Mouse (Mus musculus) neural tube, embryonic 15.5 days (tissue): ENCODE measurements around the gene Anxa9. TPM values are rescaled to one million over a fixed set of nuclear protein-coding genes. Genes with fewer than 3 reads are reported as not detected.
A peak's percentile ranks its signal among the peaks of the same experiment; 100 is the strongest.

ENCODE experiments used
- ATAC-seq: fragments of 200-750 bp; cut with Nextera tagmentation; 2 replicates; pipeline ENCODE4 v1.8.0; 2017; ENCODE audit warnings: mild to moderate bottlenecking, moderate TSS enrichment, moderate library complexity; ENCODE audit not compliant: low FRiP score
- H3K27ac ChIP-seq: fragments of 300-500 bp; sonication (generic); replicated peaks from 2 replicates; pipeline ENCODE4 v1.5.1; 2015; ENCODE audit warnings: mild to moderate bottlenecking, inconsistent platforms
- H3K27me3 ChIP-seq: fragments of 300-500 bp; sonication (generic); replicated peaks from 2 replicates; pipeline ENCODE4 v1.6.1; 2015; ENCODE audit warnings: inconsistent platforms
- H3K36me3 ChIP-seq: fragments of 300-500 bp; sonication (generic); 2 replicates; pipeline ENCODE4 v1.6.1; 2015; ENCODE audit warnings: inconsistent platforms
- H3K4me1 ChIP-seq: fragments of 300-500 bp; sonication (generic); 2 replicates; pipeline ENCODE4 v1.6.1; 2015; ENCODE audit warnings: inconsistent platforms
- H3K4me2 ChIP-seq: fragments of 300-500 bp; sonication (generic); 2 replicates; pipeline ENCODE4 v1.6.1; 2015; ENCODE audit warnings: inconsistent platforms, mild to moderate bottlenecking, moderate library complexity
- H3K4me3 ChIP-seq: fragments of 300-500 bp; sonication (generic); replicated peaks from 2 replicates; pipeline ENCODE4 v1.5.1; 2015; ENCODE audit warnings: mild to moderate bottlenecking, inconsistent platforms
- H3K9ac ChIP-seq: fragments of 300-500 bp; sonication (generic); replicated peaks from 2 replicates; pipeline ENCODE4 v1.6.1; 2015; ENCODE audit warnings: mild to moderate bottlenecking, inconsistent platforms
- H3K9me3 ChIP-seq: fragments of 300-500 bp; sonication (generic); replicated peaks from 2 replicates; pipeline ENCODE4 v1.6.1; 2016; ENCODE audit warnings: inconsistent platforms
- WGBS: fragments of 180-500 bp; shearing (Covaris S2); methylation state at CpG from one replicate; pipeline ENCODE4 v1.1.7; 2015; ENCODE audit warnings: mixed read lengths; 5-methylcytosine and 5-hydroxymethylcytosine counted together
- polyA plus RNA-seq: library from polyadenylated mRNA; unstranded; fragments of >200 nt; fragmentation: Nextera tagmentation; extraction: Ambion mirVana; gene quantifications from 2 replicates; pipeline ENCODE4 v1.2.1, GENCODE M21; 2015

The Anxa9 gene
- polyA plus RNA-seq, 1 experiment from 2014 or later = 0.40 TPM

GRCm38 (mm10) chr3:95323429-95323828 is 16.5 kb upstream of the Anxa9 start:
- ATAC-seq = no peak
- no peaks in the 10 kb centered on the region for H3K27me3 ChIP-seq
- H3K9me3 ChIP-seq = no peaks in the 10 kb centered on the region
- H3K9ac ChIP-seq = no peak overlapping the region
- 0 out of 2 replicates have a peak, but pooled peaks cover 3% of the 10 kb centered on the region for H3K4me1 ChIP-seq
- no peak overlapping the region for H3K4me3 ChIP-seq
- H3K36me3 ChIP-seq = peaks cover 85% of the 10 kb centered on the region
- no peak overlapping the region for H3K27ac ChIP-seq
- H3K4me2 ChIP-seq = no peak overlapping the region
- WGBS = 90% methylated on average over 3 of the region's 3 CpGs

GRCm38 (mm10) chr3:95319701-95320625 is 13.0 kb upstream of the Anxa9 start:
- Histone ChIP-seq H3K4me3 (no peak overlapping the region), H3K27ac (no peak overlapping the region), H3K4me1 (peaks cover 27% of the 10 kb centered on the region), H3K36me3 (peaks cover 52% of the 10 kb centered on the region), H3K9me3 (no peaks in the 10 kb centered on the region), H3K4me2 (no peak overlapping the region), H3K9ac (no peak overlapping the region), H3K27me3 (no peaks in the 10 kb centered on the region)
- WGBS = 77% methylated on average over 12 of the region's 12 CpGs
- ATAC-seq = no peak

GRCm38 (mm10) chr3:95319110-95319509 is 12.1 kb upstream of the Anxa9 start:
- Histone ChIP-seq H3K9me3 (no peaks in the 10 kb centered on the region), H3K27me3 (no peaks in the 10 kb centered on the region), H3K36me3 (peaks cover 44% of the 10 kb centered on the region), H3K4me2 (no peak overlapping the region), H3K4me3 (no peak overlapping the region), H3K27ac (no peak overlapping the region), H3K9ac (no peak overlapping the region), H3K4me1 (peaks cover 34% of the 10 kb centered on the region)
- no peak for ATAC-seq
- 66% methylated on average over 2 of the region's 2 CpGs for WGBS

GRCm38 (mm10) chr3:95318548-95318947 is 11.6 kb upstream of the Anxa9 start:
- H3K36me3 ChIP-seq = peaks cover 38% of the 10 kb centered on the region
- ATAC-seq = no peak
- no peak overlapping the region for H3K4me3 ChIP-seq
- H3K9ac ChIP-seq = no peak overlapping the region
- 54% methylated on average over 6 of the region's 6 CpGs for WGBS
- no peaks in the 10 kb centered on the region for H3K27me3 ChIP-seq
- no peak overlapping the region for H3K27ac ChIP-seq
- no peaks in the 10 kb centered on the region for H3K9me3 ChIP-seq
- peaks cover 34% of the 10 kb centered on the region for H3K4me1 ChIP-seq
- H3K4me2 ChIP-seq = no peak overlapping the region

GRCm38 (mm10) chr3:95317414-95318080 is 10.6 kb upstream of the Anxa9 start:
- H3K9ac ChIP-seq = no peak overlapping the region
- H3K27me3 ChIP-seq = no peaks in the 10 kb centered on the region
- H3K4me3 ChIP-seq = no peak overlapping the region
- peak overlapping the region; percentile 24 for H3K4me2 ChIP-seq
- H3K9me3 ChIP-seq = no peaks in the 10 kb centered on the region
- no peak overlapping the region for H3K27ac ChIP-seq
- H3K4me1 ChIP-seq = peaks cover 34% of the 10 kb centered on the region
- peaks cover 29% of the 10 kb centered on the region for H3K36me3 ChIP-seq
- ATAC-seq = no peak
- 25% methylated on average over 12 of the region's 12 CpGs for WGBS

GRCm38 (mm10) chr3:95315844-95316550 is 9.0 kb upstream of the Anxa9 start:
- WGBS = 17% methylated on average over 9 of the region's 9 CpGs
- H3K9me3 ChIP-seq = no peaks in the 10 kb centered on the region
- peak overlapping the region; percentile 88 for H3K4me3 ChIP-seq
- peak overlapping the region; percentile 89 for H3K27ac ChIP-seq
- peak overlapping the region; percentile 98 for H3K9ac ChIP-seq
- no peaks in the 10 kb centered on the region for H3K27me3 ChIP-seq
- H3K4me1 ChIP-seq = peaks cover 34% of the 10 kb centered on the region
- H3K36me3 ChIP-seq = peaks cover 14% of the 10 kb centered on the region
- H3K4me2 ChIP-seq = peak overlapping the region; percentile 80
- ATAC-seq = no peak; the same call in 1 of the 2 replicates

GRCm38 (mm10) chr3:95315094-95315843 is 8.3 kb upstream of the Anxa9 start:
- Histone ChIP-seq H3K27me3 (no peaks in the 10 kb centered on the region), H3K36me3 (peaks cover 7% of the 10 kb centered on the region), H3K27ac (peak overlapping the region; percentile 89), H3K4me3 (peak overlapping the region; percentile 88), H3K4me1 (peaks cover 34% of the 10 kb centered on the region), H3K4me2 (peak overlapping the region; percentile 80), H3K9ac (peak overlapping the region; percentile 98), H3K9me3 (no peaks in the 10 kb centered on the region)
- peak; percentile 92 for ATAC-seq
- under 1% methylated on average over 61 of the region's 71 CpGs for WGBS

GRCm38 (mm10) chr3:95314486-95315093 is 7.6 kb upstream of the Anxa9 start, which contains the start of gene Cers2:
TSS of gene Cers2 (plus strand) at chr3:95314791.
- H3K36me3 ChIP-seq = no peaks in the 10 kb centered on the region
- 2% methylated on average over 27 of the region's 27 CpGs for WGBS
- peak; percentile 39 for ATAC-seq
- peak within 1 kb of the TSS; percentile 80 for H3K4me2 ChIP-seq
- no peaks in the 10 kb centered on the region for H3K9me3 ChIP-seq
- H3K27ac ChIP-seq = peak within 1 kb of the TSS; percentile 89
- H3K4me3 ChIP-seq = peak within 1 kb of the TSS; percentile 88
- no peaks in the 10 kb centered on the region for H3K27me3 ChIP-seq
- peak within 1 kb of the TSS; percentile 98 for H3K9ac ChIP-seq
- peaks cover 31% of the 10 kb centered on the region for H3K4me1 ChIP-seq

GRCm38 (mm10) chr3:95314075-95314474 is 7.1 kb upstream of the Anxa9 start:
- H3K4me3 ChIP-seq = peak overlapping the region; percentile 88
- H3K9me3 ChIP-seq = no peaks in the 10 kb centered on the region
- peaks cover 31% of the 10 kb centered on the region for H3K4me1 ChIP-seq
- peak overlapping the region; percentile 89; the same call in 1 of the 2 replicates for H3K27ac ChIP-seq
- H3K27me3 ChIP-seq = no peaks in the 10 kb centered on the region
- peak overlapping the region; percentile 98; the same call in 1 of the 2 replicates for H3K9ac ChIP-seq
- ATAC-seq = no peak
- H3K4me2 ChIP-seq = peak overlapping the region; percentile 80
- 69% methylated on average over 6 of the region's 6 CpGs for WGBS
- H3K36me3 ChIP-seq = no peaks in the 10 kb centered on the region

- H3K4me1 ChIP-seq = peaks cover 31% of the 10 kb centered on the region
- no peak overlapping the region for H3K27ac ChIP-seq
- H3K4me3 ChIP-seq = no peak overlapping the region
- no peak overlapping the region for H3K4me2 ChIP-seq
- ATAC-seq = no peak
- WGBS = 50% methylated on average over 7 of the region's 7 CpGs
- H3K9me3 ChIP-seq = no peaks in the 10 kb centered on the region
- H3K9ac ChIP-seq = no peak overlapping the region
- no peaks in the 10 kb centered on the region for H3K36me3 ChIP-seq
- H3K27me3 ChIP-seq = no peaks in the 10 kb centered on the region
These were observed 6.5 kb upstream of the Anxa9 start for GRCm38 (mm10) chr3:95313476-95313875.
